Mouse (Mus musculus): ENCODE measurements around the gene Srrm3. TPM values are rescaled to one million over a fixed set of nuclear protein-coding genes. Genes with fewer than 3 reads are reported as not detected.

The Srrm3 gene
- polyA plus RNA-seq, 1 experiment from 2014 or later: 0.16 TPM

GRCm38 (mm10) chr5:135908185-135908584 is 101.5 kb downstream of the Srrm3 start:
- H3K4me3 ChIP-seq (replicated peaks; ENCODE audit: low read depth, low read length): no peak overlapping the region
- DNase-seq (ENCODE audit: low spot score) (no peak), ATAC-seq (replicated peaks; ENCODE audit: low FRiP score, low read depth) (no peak)
- H3K4me2 ChIP-seq (ENCODE audit: low read length): no peak overlapping the region
- no peak for TF ChIP-seq CTCF (IDR thresholded peaks at IDR 0.05; ENCODE audit: low read depth)
- no peak overlapping the region for H3K27ac ChIP-seq
- 73% methylated on average over 12 of the region's 12 CpGs for WGBS
- no peaks in the 10 kb centered on the region for H3K27me3 ChIP-seq (ENCODE audit: insufficient read depth, low read length)
- H3K36me3 ChIP-seq (ENCODE audit: insufficient read depth, low read length): peaks cover 29% of the 10 kb centered on the region
- no peaks in the 10 kb centered on the region for H3K9me3 ChIP-seq (replicated peaks; ENCODE audit: low read length)
- H3K4me1 ChIP-seq (replicated peaks; ENCODE audit: insufficient read depth, low read length): no peaks in the 10 kb centered on the region
- H3K9ac ChIP-seq (ENCODE audit: low read depth, low read length): no peak overlapping the region

DNA sequence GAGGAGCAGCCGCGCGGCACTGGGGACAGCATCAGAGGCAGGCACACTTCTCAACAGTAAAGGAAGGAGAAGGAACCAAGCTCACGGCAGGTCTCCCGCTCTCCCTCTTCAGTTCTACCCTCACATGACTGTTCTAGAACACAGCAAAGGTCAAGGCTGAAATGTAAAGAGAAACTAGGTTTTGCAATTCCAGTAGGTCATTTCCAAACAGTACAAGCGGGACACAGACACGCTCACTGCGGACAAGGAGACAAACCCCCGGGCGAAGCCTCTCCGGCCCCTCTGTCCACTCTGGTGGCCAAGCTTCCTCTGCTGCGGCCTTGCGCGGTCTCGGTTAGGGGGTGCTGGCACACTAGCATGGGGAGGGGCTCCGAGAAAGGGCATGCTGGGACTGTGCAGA is 102.3 kb downstream of the Srrm3 start:
- peaks cover 29% of the 10 kb centered on the region for H3K36me3 ChIP-seq (ENCODE audit: insufficient read depth, low read length)
- no peak for DNase-seq (ENCODE audit: low spot score)

DNA sequence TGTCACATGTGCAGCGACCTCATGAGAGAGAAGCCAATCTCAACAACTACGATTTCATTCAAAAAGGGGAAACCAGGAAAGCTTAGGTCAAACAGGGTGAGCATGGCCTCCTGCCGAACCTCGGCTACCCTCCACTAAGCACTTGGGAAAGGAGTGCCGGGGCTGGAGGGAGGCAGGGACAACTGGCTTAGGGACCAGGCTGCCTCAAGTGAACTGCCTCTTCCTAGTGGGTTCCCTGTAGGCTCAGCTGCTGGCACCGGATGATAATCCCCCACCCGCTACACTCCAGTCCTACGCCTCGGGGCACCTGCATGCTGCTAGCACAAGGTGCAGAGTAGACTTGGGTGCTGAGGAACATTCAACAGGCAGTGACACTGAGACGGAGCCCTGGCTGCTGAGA is 103.0 kb downstream of the Srrm3 start:
- TF ChIP-seq CTCF (IDR thresholded peaks at IDR 0.05; ENCODE audit: low read depth): no peak
- ATAC-seq (replicated peaks; ENCODE audit: low FRiP score, low read depth) (no peak), DNase-seq (ENCODE audit: low spot score) (no peak)
- no peak overlapping the region for H3K4me3 ChIP-seq (replicated peaks; ENCODE audit: low read depth, low read length)
- H3K27me3 ChIP-seq (ENCODE audit: insufficient read depth, low read length): no peaks in the 10 kb centered on the region
- peaks cover 29% of the 10 kb centered on the region for H3K36me3 ChIP-seq (ENCODE audit: insufficient read depth, low read length)
- H3K27ac ChIP-seq: no peak overlapping the region
- no peak overlapping the region for H3K4me2 ChIP-seq (ENCODE audit: low read length)
- H3K9me3 ChIP-seq (replicated peaks; ENCODE audit: low read length): no peaks in the 10 kb centered on the region
- H3K4me1 ChIP-seq (replicated peaks; ENCODE audit: insufficient read depth, low read length): no peaks in the 10 kb centered on the region; the same call in 1 of the 2 replicates
- H3K9ac ChIP-seq (ENCODE audit: low read depth, low read length): no peak overlapping the region
- 80% methylated on average over 10 of the region's 10 CpGs for WGBS

More for the DNA sequence above, 102.3 kb downstream of the Srrm3 start:
- H3K4me2 ChIP-seq (ENCODE audit: low read length): no peak overlapping the region
- 86% methylated on average over 16 of the region's 16 CpGs for WGBS
- no peak for TF ChIP-seq CTCF (IDR thresholded peaks at IDR 0.05; ENCODE audit: low read depth)
- H3K27ac ChIP-seq: no peak overlapping the region
- no peaks in the 10 kb centered on the region; the same call in 1 of the 2 replicates for H3K4me1 ChIP-seq (replicated peaks; ENCODE audit: insufficient read depth, low read length)
- H3K9me3 ChIP-seq (replicated peaks; ENCODE audit: low read length): no peaks in the 10 kb centered on the region
- ATAC-seq (replicated peaks; ENCODE audit: low FRiP score, low read depth): no peak
- H3K27me3 ChIP-seq (ENCODE audit: insufficient read depth, low read length): no peaks in the 10 kb centered on the region
- no peak overlapping the region for H3K9ac ChIP-seq (ENCODE audit: low read depth, low read length)
- H3K4me3 ChIP-seq (replicated peaks; ENCODE audit: low read depth, low read length): no peak overlapping the region

GRCm38 (mm10) chr5:135910813-135911212 is 104.1 kb downstream of the Srrm3 start:
- no peak overlapping the region for H3K27ac ChIP-seq
- no peak overlapping the region for H3K4me3 ChIP-seq (replicated peaks; ENCODE audit: low read depth, low read length)
- ATAC-seq (replicated peaks; ENCODE audit: low FRiP score, low read depth): no peak
- no peaks in the 10 kb centered on the region for H3K27me3 ChIP-seq (ENCODE audit: insufficient read depth, low read length)
- H3K4me1 ChIP-seq (replicated peaks; ENCODE audit: insufficient read depth, low read length): no peaks in the 10 kb centered on the region; the same call in 1 of the 2 replicates
- H3K9me3 ChIP-seq (replicated peaks; ENCODE audit: low read length): no peaks in the 10 kb centered on the region
- no peak for TF ChIP-seq CTCF (IDR thresholded peaks at IDR 0.05; ENCODE audit: low read depth)
- WGBS: 89% methylated on average over 25 of the region's 25 CpGs
- peaks cover 29% of the 10 kb centered on the region for H3K36me3 ChIP-seq (ENCODE audit: insufficient read depth, low read length)
- no peak overlapping the region for H3K4me2 ChIP-seq (ENCODE audit: low read length)
- no peak for DNase-seq (ENCODE audit: low spot score)
- H3K9ac ChIP-seq (ENCODE audit: low read depth, low read length): no peak overlapping the region

GRCm38 (mm10) chr5:135911633-135912220 is 105.0 kb downstream of the Srrm3 start:
- Histone ChIP-seq H3K36me3 (ENCODE audit: insufficient read depth, low read length) (peaks cover 29% of the 10 kb centered on the region), H3K4me2 (ENCODE audit: low read length) (no peak overlapping the region), H3K9ac (ENCODE audit: low read depth, low read length) (no peak overlapping the region), H3K4me3 (replicated peaks; ENCODE audit: low read depth, low read length) (no peak overlapping the region), H3K27ac (no peak overlapping the region), H3K27me3 (ENCODE audit: insufficient read depth, low read length) (no peaks in the 10 kb centered on the region), H3K9me3 (replicated peaks; ENCODE audit: low read length) (no peaks in the 10 kb centered on the region), H3K4me1 (replicated peaks; ENCODE audit: insufficient read depth, low read length) (no peaks in the 10 kb centered on the region; the same call in 1 of the 2 replicates)
- no peak for TF ChIP-seq CTCF (IDR thresholded peaks at IDR 0.05; ENCODE audit: low read depth)
- ATAC-seq (replicated peaks; ENCODE audit: low FRiP score, low read depth): no peak
- WGBS: 84% methylated on average over 11 of the region's 11 CpGs
- no peak for DNase-seq (ENCODE audit: low spot score)

DNA sequence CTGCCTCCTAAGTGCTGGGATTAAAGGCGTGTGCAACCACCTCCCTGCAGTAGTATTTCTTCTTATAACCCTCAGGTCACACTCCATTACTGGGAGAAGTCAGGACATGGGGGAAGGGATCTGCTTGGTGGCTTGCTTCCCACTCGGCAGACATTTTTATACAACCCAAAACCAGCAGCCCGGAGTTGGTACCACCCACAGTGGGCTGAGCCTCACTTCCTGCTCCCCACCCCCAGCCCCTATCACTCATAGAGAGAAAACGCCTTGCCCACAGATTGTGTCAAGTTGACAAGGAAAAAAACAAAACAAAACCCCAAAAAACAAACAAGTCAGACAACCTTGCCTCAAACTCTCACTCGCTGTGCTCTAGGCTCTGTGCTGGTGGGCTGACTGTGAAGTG is 106.5 kb downstream of the Srrm3 start:
- no peak overlapping the region for H3K4me3 ChIP-seq (replicated peaks; ENCODE audit: low read depth, low read length)
- no peak for ATAC-seq (replicated peaks; ENCODE audit: low FRiP score, low read depth)
- no peaks in the 10 kb centered on the region for H3K27me3 ChIP-seq (ENCODE audit: insufficient read depth, low read length)
- DNase-seq (ENCODE audit: low spot score): no peak
- WGBS: 73% methylated on average over 5 of the region's 5 CpGs
- no peak overlapping the region for H3K27ac ChIP-seq
- peaks cover 25% of the 10 kb centered on the region for H3K36me3 ChIP-seq (ENCODE audit: insufficient read depth, low read length)
- no peak overlapping the region for H3K4me2 ChIP-seq (ENCODE audit: low read length)
- no peaks in the 10 kb centered on the region; the same call in 1 of the 2 replicates for H3K4me1 ChIP-seq (replicated peaks; ENCODE audit: insufficient read depth, low read length)
- TF ChIP-seq CTCF (IDR thresholded peaks at IDR 0.05; ENCODE audit: low read depth): no peak
- H3K9me3 ChIP-seq (replicated peaks; ENCODE audit: low read length): no peaks in the 10 kb centered on the region
- H3K9ac ChIP-seq (ENCODE audit: low read depth, low read length): no peak overlapping the region

DNA sequence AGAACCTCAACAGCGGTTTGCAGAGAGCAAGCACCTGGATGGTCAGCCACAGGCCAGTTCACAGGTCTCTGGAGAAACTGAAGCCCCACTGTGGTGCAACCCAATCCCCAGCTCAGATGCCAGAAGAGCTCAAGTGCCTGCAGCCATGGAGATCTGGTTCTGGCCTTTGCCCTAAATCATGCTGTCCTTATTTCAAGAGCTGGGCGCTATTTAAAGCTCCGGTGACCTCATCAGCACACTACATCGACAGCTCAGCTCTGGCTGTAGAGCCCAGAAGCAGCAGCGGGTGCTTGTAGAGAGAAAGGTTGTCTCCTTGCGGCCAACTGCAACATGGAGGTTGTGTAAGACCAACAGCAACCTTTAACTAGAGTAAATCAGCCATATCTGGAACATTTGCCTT is 107.5 kb downstream of the Srrm3 start:
- Histone ChIP-seq H3K4me2 (ENCODE audit: low read length) (no peak overlapping the region), H3K4me1 (replicated peaks; ENCODE audit: insufficient read depth, low read length) (no peaks in the 10 kb centered on the region; the same call in 1 of the 2 replicates), H3K27ac (peak overlapping the region; percentile 25; the same call in 1 of the 2 replicates), H3K27me3 (ENCODE audit: insufficient read depth, low read length) (no peaks in the 10 kb centered on the region), H3K4me3 (replicated peaks; ENCODE audit: low read depth, low read length) (no peak overlapping the region), H3K36me3 (ENCODE audit: insufficient read depth, low read length) (peaks cover 21% of the 10 kb centered on the region), H3K9me3 (replicated peaks; ENCODE audit: low read length) (no peaks in the 10 kb centered on the region), H3K9ac (ENCODE audit: low read depth, low read length) (no peak overlapping the region)
- no peak for TF ChIP-seq CTCF (IDR thresholded peaks at IDR 0.05; ENCODE audit: low read depth)
- WGBS: 63% methylated on average over 6 of the region's 6 CpGs
- ATAC-seq (replicated peaks; ENCODE audit: low FRiP score, low read depth) (no peak), DNase-seq (ENCODE audit: low spot score) (no peak)

All from kidney, postnatal 0 days (tissue).